8 mouse cellular contexts compared by ENCODE assay signal in the genomic region with DNA sequence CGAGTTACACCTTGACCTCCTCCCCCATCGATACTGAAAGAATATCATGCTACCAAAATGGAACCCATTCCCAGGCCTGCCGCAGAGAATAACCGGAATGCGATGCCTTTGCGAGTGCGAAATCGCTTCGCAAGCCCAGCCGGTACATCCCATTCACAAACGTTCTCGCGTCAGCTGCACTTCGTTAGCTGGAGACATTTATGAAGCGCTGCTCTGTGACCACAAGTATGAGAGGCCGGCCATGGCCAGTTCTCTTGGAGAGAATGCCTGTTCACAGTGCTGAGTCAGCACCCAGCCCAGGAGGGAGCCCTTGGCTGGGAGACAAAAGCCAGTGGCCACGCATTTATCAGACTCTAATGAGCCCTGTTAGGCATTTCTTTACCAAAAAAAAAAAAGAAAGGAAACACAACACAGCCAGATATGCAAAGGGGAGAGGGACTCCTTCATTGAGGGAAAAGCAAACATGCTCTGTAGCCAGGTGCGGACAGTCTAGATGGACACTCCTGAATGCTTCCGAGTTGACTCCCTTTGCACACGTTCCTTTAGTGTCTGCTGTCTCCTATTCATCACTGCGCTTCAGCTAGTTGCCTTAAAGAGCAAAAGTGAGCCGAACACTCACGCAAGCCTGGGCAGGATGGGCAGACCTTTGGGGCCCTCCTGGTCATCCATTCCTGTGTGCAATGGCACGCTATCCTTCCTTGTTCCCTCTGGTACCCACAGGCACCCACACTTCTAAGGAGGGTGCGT.
DNase-seq lines count a peak whose midpoint lies in the region; ATAC-seq and TF ChIP-seq lines count a peak whose summit lies in the region.

No protein-coding gene starts in this region.

- TF ChIP-seq POLR2A in brain, embryonic 14.5 days (IDR thresholded peaks at IDR 0.05; ENCODE audit: borderline replicate concordance, extremely low read depth, insufficient read depth, insufficient read length, poor library complexity, severe bottlenecking), result no peak

- ATAC-seq in forebrain, embryonic 16.5 days, result no peak
- ATAC-seq in neural tube, embryonic 15.5 days (ENCODE audit: low FRiP score), result no peak; the same call in 1 of the 2 replicates

- H3K4me1 ChIP-seq in forebrain, embryonic 10.5 days, result peaks cover 49% of the 10 kb centered on the region
- peaks cover 4% of the 10 kb centered on the region for H3K4me1 ChIP-seq in forebrain, embryonic 16.5 days (replicated peaks; ENCODE audit: control insufficient read depth, insufficient read depth, low read length)
- H3K4me1 ChIP-seq in limb, embryonic 10.5 days, result peaks cover 63% of the 10 kb centered on the region
- H3K4me1 ChIP-seq in neural tube, embryonic 15.5 days, result peaks cover 10% of the 10 kb centered on the region

- H3K9ac ChIP-seq in forebrain, embryonic 16.5 days (replicated peaks; ENCODE audit: low read depth, low read length), result no peak overlapping the region
- no peak overlapping the region for H3K9ac ChIP-seq in neural tube, embryonic 15.5 days (replicated peaks)

- intact Hi-C loops in heart, postnatal 14 days (cut with DNase I), result no loop called here
- intact Hi-C loops in left cerebral cortex, adult 2 months (cut with DNase I), result no loop called here

- no peak for TF ChIP-seq CTCF in brain, embryonic 14.5 days (IDR thresholded peaks at IDR 0.05; ENCODE audit: borderline replicate concordance, extremely low read depth, insufficient read depth, insufficient read length)
- no peak for TF ChIP-seq CTCF in left cerebral cortex, adult 2 months (IDR thresholded peaks at IDR 0.05)

- DNase-seq in forebrain, embryonic 10.5 days (ENCODE audit: extremely low spot score, low spot score), result peak; percentile 53
- peak; percentile 74 for DNase-seq in brain, embryonic 14.5 days (ENCODE audit: low read depth)
- DNase-seq in heart, postnatal 14 days, result peak; percentile 46 to 47
- peak; percentile 82 for DNase-seq in limb, embryonic 10.5 days (ENCODE audit: low spot score)
- DNase-seq in natural killer cell, adult 2 months (ENCODE audit: low spot score in 2 of 2), result no peak
- DNase-seq in left cerebral cortex, adult 2 months (ENCODE audit: extremely low spot score in 1 of 2, low spot score in 2 of 2), result no peak

- peak overlapping the region; percentile 79 for H3K27ac ChIP-seq in forebrain, embryonic 10.5 days
- no peak overlapping the region for H3K27ac ChIP-seq in forebrain, embryonic 16.5 days (ENCODE audit: low read length)
- peak overlapping the region; percentile 59; the same call in 1 of the 2 replicates for H3K27ac ChIP-seq in limb, embryonic 10.5 days
- H3K27ac ChIP-seq in neural tube, embryonic 15.5 days (replicated peaks), result no peak overlapping the region
- no peak overlapping the region for H3K27ac ChIP-seq in left cerebral cortex, adult 2 months

- H3K27me3 ChIP-seq in forebrain, embryonic 10.5 days (ENCODE audit: poor library complexity, severe bottlenecking), result peaks cover 13% of the 10 kb centered on the region; the same call in 1 of the 2 replicates
- H3K27me3 ChIP-seq in forebrain, embryonic 16.5 days (replicated peaks; ENCODE audit: control insufficient read depth, insufficient read depth, low read length), result no peaks in the 10 kb centered on the region
- peaks cover 29% of the 10 kb centered on the region for H3K27me3 ChIP-seq in limb, embryonic 10.5 days (ENCODE audit: low read depth, poor library complexity, severe bottlenecking)
- H3K27me3 ChIP-seq in neural tube, embryonic 15.5 days (replicated peaks), result peaks cover 5% of the 10 kb centered on the region; the same call in 1 of the 2 replicates

- no peaks in the 10 kb centered on the region for H3K9me3 ChIP-seq in forebrain, embryonic 10.5 days
- H3K9me3 ChIP-seq in forebrain, embryonic 16.5 days (ENCODE audit: control insufficient read depth, low read length), result no peaks in the 10 kb centered on the region
- H3K9me3 ChIP-seq in limb, embryonic 10.5 days (replicated peaks), result no peaks in the 10 kb centered on the region
- H3K9me3 ChIP-seq in neural tube, embryonic 15.5 days (replicated peaks), result no peaks in the 10 kb centered on the region

- WGBS in forebrain, embryonic 10.5 days, result 65% methylated on average over 25 of the region's 25 CpGs
- 47% methylated on average over 25 of the region's 25 CpGs for WGBS in forebrain, embryonic 16.5 days
- 41% methylated on average over 25 of the region's 25 CpGs for WGBS in limb, embryonic 10.5 days
- WGBS in neural tube, embryonic 15.5 days, result 39% methylated on average over 25 of the region's 25 CpGs

- H3K4me3 ChIP-seq in forebrain, embryonic 10.5 days, result no peak overlapping the region
- no peak overlapping the region for H3K4me3 ChIP-seq in forebrain, embryonic 16.5 days (replicated peaks; ENCODE audit: low read length)
- peak overlapping the region; percentile 31 for H3K4me3 ChIP-seq in limb, embryonic 10.5 days
- H3K4me3 ChIP-seq in neural tube, embryonic 15.5 days (replicated peaks), result no peak overlapping the region
- no peak overlapping the region for H3K4me3 ChIP-seq in left cerebral cortex, adult 2 months

- no peaks in the 10 kb centered on the region for H3K36me3 ChIP-seq in forebrain, embryonic 10.5 days (replicated peaks)
- H3K36me3 ChIP-seq in forebrain, embryonic 16.5 days (ENCODE audit: control insufficient read depth, insufficient read depth), result no peaks in the 10 kb centered on the region
- H3K36me3 ChIP-seq in limb, embryonic 10.5 days, result no peaks in the 10 kb centered on the region
- H3K36me3 ChIP-seq in neural tube, embryonic 15.5 days, result no peaks in the 10 kb centered on the region

- no peak overlapping the region for H3K4me2 ChIP-seq in forebrain, embryonic 16.5 days (ENCODE audit: low read length)
- peak overlapping the region; percentile 15; the same call in 1 of the 2 replicates for H3K4me2 ChIP-seq in neural tube, embryonic 15.5 days

Comparison
In these comparisons a context has a peak if more than half of its experiments do, and no peak if none do; other contexts are left out.
1. H3K27ac ChIP-seq: peak in forebrain, embryonic 10.5 days (single experiment) and limb, embryonic 10.5 days (single experiment); none in forebrain, embryonic 16.5 days (single experiment), neural tube, embryonic 15.5 days (single experiment) and left cerebral cortex, adult 2 months (single experiment).
2. DNase-seq: peak in forebrain, embryonic 10.5 days (single experiment), brain, embryonic 14.5 days (single experiment), heart, postnatal 14 days (2 of 2) and limb, embryonic 10.5 days (single experiment); none in natural killer cell, adult 2 months (0 of 2) and left cerebral cortex, adult 2 months (0 of 2).